Mouse (Mus musculus): ENCODE results near the gene Ugt1a7c. TPM values are rescaled to one million over a fixed set of nuclear protein-coding genes. Genes with fewer than 3 reads are reported as not detected.
"Not testable (repeated sequence)": the region's sequence is repeated elsewhere in the genome, so short reads cannot be mapped to it uniquely, and the experiment has no call there.

Ugt1a7c gene
- polyA plus RNA-seq, 1 experiment from 2014 or later: 0.72 TPM

DNA sequence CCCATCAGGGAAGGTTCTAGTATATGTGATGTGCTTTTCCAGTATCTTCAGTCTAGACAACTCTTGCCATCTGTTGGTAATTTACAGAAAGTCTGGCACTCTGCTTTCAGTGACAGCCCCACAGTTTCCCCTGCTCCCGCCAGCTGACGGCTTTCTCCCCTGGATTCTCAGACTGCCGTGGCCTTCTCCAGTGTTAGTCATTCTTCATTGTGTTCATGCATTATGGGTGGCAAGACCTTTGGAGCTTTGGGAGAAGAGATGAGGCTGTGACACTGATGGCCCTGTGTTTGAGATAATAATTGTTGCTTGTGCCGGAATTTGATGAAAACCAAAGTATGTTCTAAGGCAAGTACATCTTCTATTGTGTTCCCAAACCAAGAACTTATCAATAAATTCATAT is 123.7 kb downstream of the Ugt1a7c start:
- H3K27me3 ChIP-seq (ENCODE audit: control insufficient read depth, insufficient read depth, low read length): no peaks in the 10 kb centered on the region
- peak; percentile 57 for DNase-seq (ENCODE audit: low spot score)
- no peak overlapping the region for H3K27ac ChIP-seq (ENCODE audit: low read depth, low read length)
- no peak overlapping the region for H3K9ac ChIP-seq (ENCODE audit: low read length)
- H3K4me1 ChIP-seq (replicated peaks; ENCODE audit: control insufficient read depth, insufficient read depth, low read length): no peaks in the 10 kb centered on the region
- 55% methylated on average over 4 of the region's 4 CpGs for WGBS
- no peak overlapping the region for H3K4me3 ChIP-seq (ENCODE audit: low read depth, low read length)
- H3K4me2 ChIP-seq (ENCODE audit: low read depth, low read length, severe bottlenecking): no peak overlapping the region
- no peak for ATAC-seq (replicated peaks; ENCODE audit: low FRiP score)
- peaks cover 40% of the 10 kb centered on the region for H3K9me3 ChIP-seq (ENCODE audit: control insufficient read depth, low read length)
- no peaks in the 10 kb centered on the region for H3K36me3 ChIP-seq (ENCODE audit: control insufficient read depth, insufficient read depth, low read length)

- H3K36me3 ChIP-seq (ENCODE audit: control insufficient read depth, insufficient read depth, low read length): no peaks in the 10 kb centered on the region
- H3K4me2 ChIP-seq (ENCODE audit: low read depth, low read length, severe bottlenecking): no peak overlapping the region
- H3K4me1 ChIP-seq (replicated peaks; ENCODE audit: control insufficient read depth, insufficient read depth, low read length): no peaks in the 10 kb centered on the region
- ATAC-seq (replicated peaks; ENCODE audit: low FRiP score) (no peak), DNase-seq (ENCODE audit: low spot score) (peak; percentile 52)
- no peak overlapping the region for H3K27ac ChIP-seq (ENCODE audit: low read depth, low read length)
- 22% methylated on average over 1 of the region's 1 CpGs for WGBS
- no peak overlapping the region for H3K4me3 ChIP-seq (ENCODE audit: low read depth, low read length)
- peaks cover 35% of the 10 kb centered on the region for H3K9me3 ChIP-seq (ENCODE audit: control insufficient read depth, low read length)
- H3K9ac ChIP-seq (ENCODE audit: low read length): no peak overlapping the region
- no peaks in the 10 kb centered on the region for H3K27me3 ChIP-seq (ENCODE audit: control insufficient read depth, insufficient read depth, low read length)
Observed at GRCm38 (mm10) chr1:88219054-88219453, 124.2 kb downstream of the Ugt1a7c start.

DNA sequence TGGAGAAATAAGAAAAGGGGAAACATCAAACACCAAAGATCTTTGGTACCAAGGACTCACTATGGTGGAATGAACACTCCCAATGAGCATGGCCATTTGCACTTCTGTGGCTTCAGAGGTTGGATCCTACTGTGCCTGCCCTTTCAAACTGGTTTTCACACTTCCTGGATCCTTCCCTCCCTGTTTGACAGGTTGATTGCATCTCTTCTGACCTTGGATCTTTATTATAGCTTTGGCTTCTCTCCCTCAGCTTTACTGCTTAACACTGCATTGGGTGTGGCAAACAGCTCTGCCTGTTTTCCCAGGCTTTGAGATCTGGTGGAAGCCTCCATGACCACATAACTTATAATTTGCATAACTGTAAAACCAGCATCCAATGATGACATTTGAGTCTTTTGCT is 125.5 kb downstream of the Ugt1a7c start:
- Histone ChIP-seq H3K4me3 (ENCODE audit: low read depth, low read length) (no peak overlapping the region), H3K36me3 (ENCODE audit: control insufficient read depth, insufficient read depth, low read length) (no peaks in the 10 kb centered on the region), H3K4me1 (replicated peaks; ENCODE audit: control insufficient read depth, insufficient read depth, low read length) (no peaks in the 10 kb centered on the region), H3K27ac (ENCODE audit: low read depth, low read length) (no peak overlapping the region), H3K27me3 (ENCODE audit: control insufficient read depth, insufficient read depth, low read length) (no peaks in the 10 kb centered on the region), H3K9me3 (ENCODE audit: control insufficient read depth, low read length) (peaks cover 25% of the 10 kb centered on the region), H3K9ac (ENCODE audit: low read length) (no peak overlapping the region), H3K4me2 (ENCODE audit: low read depth, low read length, severe bottlenecking) (no peak overlapping the region)
- no peak for DNase-seq (ENCODE audit: low spot score)
- ATAC-seq (replicated peaks; ENCODE audit: low FRiP score): no peak

- WGBS: 55% methylated on average over 2 of the region's 2 CpGs
- no peak for ATAC-seq (replicated peaks; ENCODE audit: low FRiP score)
- no peak overlapping the region for H3K4me3 ChIP-seq (ENCODE audit: low read depth, low read length)
- H3K9me3 ChIP-seq (ENCODE audit: control insufficient read depth, low read length): peaks cover 28% of the 10 kb centered on the region
- no peak for DNase-seq (ENCODE audit: low spot score)
- no peak overlapping the region for H3K4me2 ChIP-seq (ENCODE audit: low read depth, low read length, severe bottlenecking)
- no peaks in the 10 kb centered on the region for H3K36me3 ChIP-seq (ENCODE audit: control insufficient read depth, insufficient read depth, low read length)
- no peaks in the 10 kb centered on the region for H3K27me3 ChIP-seq (ENCODE audit: control insufficient read depth, insufficient read depth, low read length)
- no peak overlapping the region for H3K27ac ChIP-seq (ENCODE audit: low read depth, low read length)
- no peak overlapping the region for H3K9ac ChIP-seq (ENCODE audit: low read length)
- no peaks in the 10 kb centered on the region for H3K4me1 ChIP-seq (replicated peaks; ENCODE audit: control insufficient read depth, insufficient read depth, low read length)
Observed at GRCm38 (mm10) chr1:88222216-88222615, 127.4 kb downstream of the Ugt1a7c start.

GRCm38 (mm10) chr1:88223011-88223515 is 128.2 kb downstream of the Ugt1a7c start:
- not testable (repeated sequence) for H3K4me1 ChIP-seq (replicated peaks; ENCODE audit: control insufficient read depth, insufficient read depth, low read length); H3K9ac ChIP-seq (ENCODE audit: low read length); ATAC-seq (replicated peaks; ENCODE audit: low FRiP score); H3K27me3 ChIP-seq (ENCODE audit: control insufficient read depth, insufficient read depth, low read length); H3K27ac ChIP-seq (ENCODE audit: low read depth, low read length); H3K4me2 ChIP-seq (ENCODE audit: low read depth, low read length, severe bottlenecking); H3K36me3 ChIP-seq (ENCODE audit: control insufficient read depth, insufficient read depth, low read length); H3K4me3 ChIP-seq (ENCODE audit: low read depth, low read length)
- peaks cover 31% of the 10 kb centered on the region for H3K9me3 ChIP-seq (ENCODE audit: control insufficient read depth, low read length)
- DNase-seq (ENCODE audit: low spot score): peak; percentile 53

DNA sequence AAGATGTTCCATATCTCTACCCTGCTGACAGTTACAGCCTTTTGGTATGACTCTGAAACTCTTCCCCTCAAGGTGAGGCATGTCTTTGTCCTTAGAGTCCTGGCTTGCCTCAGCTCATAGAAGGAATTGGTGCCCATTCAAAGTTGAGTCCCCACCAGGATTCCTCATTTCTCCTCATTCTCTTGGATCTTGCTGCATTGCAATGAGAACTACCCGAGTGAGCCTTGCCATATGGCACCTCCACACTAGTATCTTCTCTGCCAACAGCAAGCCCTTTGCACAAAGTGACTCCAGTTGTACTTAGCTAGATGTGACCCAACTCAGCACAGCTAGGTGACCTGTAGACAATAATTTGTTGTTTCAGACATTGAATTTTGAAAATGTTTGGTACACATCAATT is 128.7 kb downstream of the Ugt1a7c start:
- Histone ChIP-seq H3K36me3 (ENCODE audit: control insufficient read depth, insufficient read depth, low read length) (no peaks in the 10 kb centered on the region), H3K9ac (ENCODE audit: low read length) (no peak overlapping the region), H3K4me1 (replicated peaks; ENCODE audit: control insufficient read depth, insufficient read depth, low read length) (no peaks in the 10 kb centered on the region), H3K27ac (ENCODE audit: low read depth, low read length) (no peak overlapping the region), H3K27me3 (ENCODE audit: control insufficient read depth, insufficient read depth, low read length) (no peaks in the 10 kb centered on the region), H3K4me3 (ENCODE audit: low read depth, low read length) (no peak overlapping the region), H3K9me3 (ENCODE audit: control insufficient read depth, low read length) (peaks cover 36% of the 10 kb centered on the region), H3K4me2 (ENCODE audit: low read depth, low read length, severe bottlenecking) (no peak overlapping the region)
- DNase-seq (ENCODE audit: low spot score): peak; percentile 54
- WGBS: 53% methylated on average over 1 of the region's 1 CpGs
- no peak for ATAC-seq (replicated peaks; ENCODE audit: low FRiP score)

DNA sequence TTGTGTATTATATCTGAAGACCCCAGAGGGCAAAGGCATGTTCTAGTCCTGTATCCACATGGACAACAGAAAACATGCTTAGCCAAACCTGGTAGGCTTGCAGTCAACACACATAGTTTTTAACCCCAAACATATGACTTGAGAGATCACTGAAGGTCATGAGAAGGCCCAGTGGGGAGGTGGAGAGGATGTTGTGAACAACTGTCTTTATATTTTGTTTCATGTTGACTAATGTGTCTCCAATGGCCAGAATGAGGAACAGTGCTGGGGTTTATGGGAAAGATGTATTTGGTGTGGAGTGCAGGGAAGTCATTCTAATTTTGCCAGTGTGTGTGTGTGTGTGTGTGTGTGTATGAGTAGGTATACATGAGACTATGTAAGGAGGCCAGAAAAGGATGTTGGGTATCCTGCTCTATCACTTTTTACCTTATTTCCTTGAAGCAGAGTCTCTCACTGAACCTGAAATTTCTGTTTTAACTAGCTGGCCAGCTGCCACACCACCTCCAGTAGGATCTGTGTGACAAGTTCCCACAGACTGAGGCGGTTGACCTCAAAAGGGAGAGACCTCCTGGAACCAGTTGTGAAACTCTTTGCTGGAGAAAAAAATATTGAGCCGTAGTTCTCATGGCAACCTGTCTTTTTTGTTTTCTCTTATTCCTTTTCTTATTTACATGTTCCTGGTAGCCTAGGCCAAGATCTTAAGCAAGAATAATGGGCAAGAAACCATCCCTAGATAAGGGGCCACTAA is 129.3 kb downstream of the Ugt1a7c start:
- H3K9ac ChIP-seq (ENCODE audit: low read length): no peak overlapping the region
- H3K27me3 ChIP-seq (ENCODE audit: control insufficient read depth, insufficient read depth, low read length): no peaks in the 10 kb centered on the region
- H3K4me2 ChIP-seq (ENCODE audit: low read depth, low read length, severe bottlenecking): no peak overlapping the region
- peak; percentile 53 for DNase-seq (ENCODE audit: low spot score)
- no peaks in the 10 kb centered on the region for H3K36me3 ChIP-seq (ENCODE audit: control insufficient read depth, insufficient read depth, low read length)
- no peak for ATAC-seq (replicated peaks; ENCODE audit: low FRiP score)
- H3K4me3 ChIP-seq (ENCODE audit: low read depth, low read length): no peak overlapping the region
- H3K4me1 ChIP-seq (replicated peaks; ENCODE audit: control insufficient read depth, insufficient read depth, low read length): no peaks in the 10 kb centered on the region
- H3K9me3 ChIP-seq (ENCODE audit: control insufficient read depth, low read length): peaks cover 42% of the 10 kb centered on the region
- WGBS: 79% methylated on average over 2 of the region's 2 CpGs
- H3K27ac ChIP-seq (ENCODE audit: low read depth, low read length): no peak overlapping the region

GRCm38 (mm10) chr1:88225301-88225700 is 130.4 kb downstream of the Ugt1a7c start:
- not testable (repeated sequence) for ATAC-seq (replicated peaks; ENCODE audit: low FRiP score); H3K9ac ChIP-seq (ENCODE audit: low read length); H3K4me2 ChIP-seq (ENCODE audit: low read depth, low read length, severe bottlenecking); H3K4me3 ChIP-seq (ENCODE audit: low read depth, low read length); DNase-seq (ENCODE audit: low spot score); H3K4me1 ChIP-seq (replicated peaks; ENCODE audit: control insufficient read depth, insufficient read depth, low read length); H3K27me3 ChIP-seq (ENCODE audit: control insufficient read depth, insufficient read depth, low read length); H3K36me3 ChIP-seq (ENCODE audit: control insufficient read depth, insufficient read depth, low read length); H3K27ac ChIP-seq (ENCODE audit: low read depth, low read length)
- peaks cover 53% of the 10 kb centered on the region for H3K9me3 ChIP-seq (ENCODE audit: control insufficient read depth, low read length)
- 39% methylated on average over 2 of the region's 2 CpGs for WGBS

- Histone ChIP-seq H3K4me2 (ENCODE audit: low read depth, low read length, severe bottlenecking) (no peak overlapping the region), H3K4me1 (replicated peaks; ENCODE audit: control insufficient read depth, insufficient read depth, low read length) (no peaks in the 10 kb centered on the region), H3K4me3 (ENCODE audit: low read depth, low read length) (no peak overlapping the region), H3K36me3 (ENCODE audit: control insufficient read depth, insufficient read depth, low read length) (no peaks in the 10 kb centered on the region), H3K27ac (ENCODE audit: low read depth, low read length) (no peak overlapping the region), H3K27me3 (ENCODE audit: control insufficient read depth, insufficient read depth, low read length) (no peaks in the 10 kb centered on the region), H3K9ac (ENCODE audit: low read length) (no peak overlapping the region), H3K9me3 (ENCODE audit: control insufficient read depth, low read length) (peaks cover 58% of the 10 kb centered on the region)
- ATAC-seq (replicated peaks; ENCODE audit: low FRiP score): no peak
- DNase-seq (ENCODE audit: low spot score): no peak
Observed at GRCm38 (mm10) chr1:88225741-88226140, 130.9 kb downstream of the Ugt1a7c start.

Measured in forebrain, embryonic 11.5 days (tissue).